Mouse (Mus musculus) megakaryocyte-erythroid progenitor cell, adult 5-6 weeks (primary cell): ENCODE data around the gene Dock3. TPM values are rescaled to one million over a fixed set of nuclear protein-coding genes. Genes with fewer than 3 reads are reported as not detected.

Source experiments
- ATAC-seq: replicated peaks from 2 replicates; pipeline ENCODE4 v1.8.0; 2016; ENCODE audit warnings: mild to moderate bottlenecking, inconsistent platforms; ENCODE audit not compliant: severe bottlenecking, poor library complexity, low FRiP score, low TSS enrichment
- total RNA-seq, 2 experiments: library from RNA; stranded (forward) in 1 of 2; stranded (reverse) in 1 of 2; fragments of 200-1000, 215-1000 nt in 1 of 2; fragments of >200 nt in 1 of 2; fragmentation: Nextera tagmentation in 1 of 2; gene quantifications; 2 replicates each; pipeline ENCODE4 v1.2.3; 2014 to 2017

The Dock3 gene
- total RNA-seq, 2 experiments from 2014 or later: 0.09 TPM; not detected in 1

- no peak for ATAC-seq
Measured at GRCm38 (mm10) chr9:106856664-106857063, 375.0 kb downstream of the Dock3 start.

Other genes with a start within 250 kb of the Dock3 start
- 26.8 and 34.0 TPM in 2 replicates for gene Mapkapk3, start 58.0 kb upstream of the Dock3 start, total RNA-seq (2014; fragmentation: Nextera tagmentation)
- 26.9 and 31.6 TPM in 2 replicates for gene Mapkapk3, start 58.0 kb upstream of the Dock3 start, total RNA-seq (2017)
- gene Cish, start 64.1 kb upstream of the Dock3 start, total RNA-seq (2014; fragmentation: Nextera tagmentation): 2.9 and 9.3 TPM in 2 replicates
- gene Cish, start 64.1 kb upstream of the Dock3 start, total RNA-seq (2017): 1.2 and 1.6 TPM in 2 replicates
- 5.8 and 18.8 TPM in 2 replicates for gene Hemk1, start 106.4 kb upstream of the Dock3 start, total RNA-seq (2014; fragmentation: Nextera tagmentation)
- 4.9 and 9.0 TPM in 2 replicates for gene Hemk1, start 106.4 kb upstream of the Dock3 start, total RNA-seq (2017)
- gene 6430571L13Rik, start 108.7 kb upstream of the Dock3 start, total RNA-seq (2014; fragmentation: Nextera tagmentation): not detected in 2 replicates
- gene 6430571L13Rik, start 108.7 kb upstream of the Dock3 start, total RNA-seq (2017): 0.47 TPM in 1 of 2 replicates, not detected in the other
- gene Cacna2d2, start 167.7 kb upstream of the Dock3 start, total RNA-seq (2014; fragmentation: Nextera tagmentation): 0.10 TPM in 1 of 2 replicates, not detected in the other
- not detected in 2 replicates for gene Cacna2d2, start 167.7 kb upstream of the Dock3 start, total RNA-seq (2017)